Mouse (Mus musculus) spleen, adult 10 weeks (tissue): ENCODE data around the gene Ptf1a. TPM values are rescaled to one million over a fixed set of nuclear protein-coding genes. Genes with fewer than 3 reads are reported as not detected.

Experiments used
- polyA plus RNA-seq: library from polyadenylated mRNA; stranded (reverse); fragments of 350-450 nt; fragmentation: Illumina TruSeq; extraction: RNeasy Lipid Tissue Mini Kit (QIAGEN cat#74804); gene quantifications from one replicate; pipeline ENCODE4 v1.2.3, GENCODE M21; 2015; ENCODE audit warnings: low replicate concordance; ENCODE audit not compliant: insufficient read depth

Ptf1a gene
- polyA plus RNA-seq = not detected

DNA sequence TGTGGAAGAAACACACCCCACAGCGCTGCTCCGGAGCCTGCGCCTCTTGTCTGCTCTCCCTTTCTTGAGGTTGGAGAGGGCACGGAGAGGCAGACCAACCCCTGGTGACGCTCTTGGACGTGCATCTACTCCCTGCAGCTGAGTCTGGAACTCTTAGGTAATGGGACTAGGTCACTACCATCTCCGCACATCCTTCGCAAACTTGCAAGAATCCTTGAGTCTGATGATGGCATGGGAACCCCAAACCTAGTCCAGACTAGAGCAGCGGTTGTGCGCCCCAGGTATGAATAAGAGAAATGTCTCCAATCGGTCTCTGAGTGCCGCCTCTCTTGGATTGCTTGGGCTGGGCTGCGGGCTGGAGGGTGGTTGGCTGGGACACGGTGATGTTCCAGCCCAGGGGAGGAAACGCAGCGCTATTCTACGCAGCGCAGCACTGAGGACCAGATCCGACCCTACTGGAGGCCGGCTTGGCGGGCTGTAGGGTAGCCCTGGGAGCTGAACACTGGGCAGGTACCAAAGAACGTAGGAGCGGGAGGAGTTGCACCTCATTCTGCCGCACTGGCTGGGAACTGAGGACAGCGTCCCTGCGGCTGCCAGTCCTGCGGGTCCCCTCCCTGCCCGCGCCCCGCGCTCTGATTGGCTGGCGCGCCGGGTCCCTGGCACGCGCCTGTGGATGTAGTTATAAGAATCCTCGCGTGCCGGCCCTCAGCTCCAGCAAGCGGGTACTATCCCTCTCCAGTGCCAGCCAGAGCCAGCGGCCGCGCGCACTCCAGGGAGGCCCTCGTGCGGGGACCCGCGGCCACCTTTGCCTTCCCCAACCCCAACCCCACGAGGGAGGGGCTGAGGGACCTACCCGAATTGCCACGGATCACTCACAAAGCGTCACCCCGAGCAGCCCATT, at the start of gene Ptf1a:
Gene Ptf1a, plus strand, starts transcription at position 733 of the 901 bp plus-strand sequence.

Other genes starting within 250 kb of the Ptf1a start
- gene Armc3, start 246.4 kb upstream of the Ptf1a start, polyA plus RNA-seq = 0.97 TPM
- gene Msrb2, start 74.2 kb upstream of the Ptf1a start, polyA plus RNA-seq = 11.4 TPM
- gene 4921504E06Rik, start 108.3 kb downstream of the Ptf1a start, polyA plus RNA-seq = not detected
- gene Otud1, start 212.1 kb downstream of the Ptf1a start, polyA plus RNA-seq = 19.8 TPM